Mouse (Mus musculus) megakaryocyte-erythroid progenitor cell, adult 5-6 weeks (primary cell): ENCODE measurements around the gene Faap100. TPM values are rescaled to one million over a fixed set of nuclear protein-coding genes. Genes with fewer than 3 reads are reported as not detected.
A peak's percentile ranks its signal among the peaks of the same experiment; 100 is the strongest.

Experiments used
- ATAC-seq: replicated peaks from 2 replicates; pipeline ENCODE4 v1.8.0; 2016; ENCODE audit warnings: mild to moderate bottlenecking, inconsistent platforms; ENCODE audit not compliant: severe bottlenecking, poor library complexity, low FRiP score, low TSS enrichment
- total RNA-seq, 2 experiments: library from RNA; stranded (forward) in 1 of 2; stranded (reverse) in 1 of 2; fragments of 200-1000, 215-1000 nt in 1 of 2; fragments of >200 nt in 1 of 2; fragmentation: Nextera tagmentation in 1 of 2; gene quantifications; 2 replicates each; pipeline ENCODE4 v1.2.3; 2014 to 2017

Gene Faap100
- total RNA-seq, 2 experiments from 2014 or later, result 11.3 to 31.0 TPM

DNA sequence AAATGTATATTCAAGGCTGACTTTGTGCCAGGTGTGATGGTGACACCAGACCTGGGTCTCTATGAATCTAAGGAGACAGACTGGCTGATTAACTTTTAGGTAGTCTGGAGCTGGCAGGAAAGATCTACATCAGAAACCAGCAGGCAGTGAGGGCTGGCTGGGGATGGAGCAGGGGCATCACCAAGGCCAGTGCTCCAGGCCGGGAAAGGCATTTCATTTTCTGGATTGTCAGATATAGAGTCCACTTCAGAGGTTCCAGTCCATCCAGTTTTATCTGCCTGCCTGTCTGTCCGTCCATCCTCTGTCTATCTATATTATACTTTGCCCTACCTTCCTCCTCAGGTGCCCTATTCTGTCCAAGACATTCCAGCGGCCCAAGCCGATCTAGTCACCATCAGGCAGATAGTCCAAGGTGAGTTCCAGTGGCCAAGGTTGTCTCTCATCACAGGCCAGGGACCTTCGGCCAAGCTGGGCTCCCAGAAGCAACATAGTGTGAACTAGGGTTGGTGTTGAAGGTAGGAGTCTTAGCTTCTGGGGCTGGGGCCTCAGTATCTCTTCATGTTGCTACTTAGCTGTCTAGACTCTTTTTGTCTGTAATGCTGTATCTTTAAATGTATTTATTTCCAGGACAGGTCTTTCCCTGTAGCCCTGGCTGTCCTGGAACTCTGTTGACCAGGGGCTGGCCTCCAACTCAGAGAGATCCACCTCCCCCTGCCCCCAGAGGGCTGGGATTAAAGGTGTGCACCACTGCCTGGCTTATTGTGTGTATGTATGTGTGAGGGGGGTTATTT is 34.9 kb downstream of the Faap100 start:
- peak; percentile 22; the same call in 1 of the 2 replicates for ATAC-seq

DNA sequence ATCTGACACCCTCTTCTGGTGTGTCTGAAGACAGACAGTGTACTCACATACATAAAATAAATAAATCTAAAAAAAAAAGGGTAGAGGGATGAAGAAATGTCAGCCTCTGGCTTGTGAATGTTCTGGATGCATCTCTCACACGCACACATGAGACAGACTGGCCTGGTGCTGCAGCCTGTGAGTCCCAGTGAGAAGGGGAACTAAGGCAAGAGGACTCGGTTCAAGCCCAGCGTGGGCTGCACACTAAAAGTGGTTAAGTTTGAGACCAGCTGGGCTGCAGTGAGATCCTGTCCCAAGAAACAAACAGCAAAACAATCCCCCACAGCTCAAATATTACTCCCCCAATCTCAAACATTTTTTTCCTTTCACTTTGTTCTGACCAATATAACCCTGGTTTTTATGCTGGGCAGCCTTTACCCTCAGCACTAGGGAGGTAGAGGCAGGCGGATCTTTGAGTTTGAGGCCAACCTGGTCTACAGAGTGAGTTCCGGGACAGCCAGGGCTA is 35.9 kb downstream of the Faap100 start:
- no peak for ATAC-seq

DNA sequence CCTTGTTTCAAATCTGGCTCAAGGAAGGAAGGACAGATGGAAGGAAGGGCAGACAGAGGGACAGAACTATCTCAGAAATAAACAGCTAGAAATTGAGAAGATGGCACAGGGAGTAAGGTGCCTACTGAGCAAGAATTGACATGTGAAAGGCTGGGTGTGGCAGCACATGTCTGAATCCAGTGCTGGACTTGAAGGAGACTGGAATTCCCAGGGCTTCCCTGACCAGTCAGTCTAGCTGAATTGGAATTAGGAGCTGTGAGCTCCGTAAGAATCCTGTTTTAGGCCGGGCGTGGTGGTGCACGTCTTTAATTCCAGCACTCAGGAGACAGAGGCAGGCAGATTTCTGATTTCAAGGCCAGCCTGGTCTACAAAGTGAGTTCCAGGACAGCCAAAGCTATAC is 36.9 kb downstream of the Faap100 start:
- ATAC-seq, result no peak

DNA sequence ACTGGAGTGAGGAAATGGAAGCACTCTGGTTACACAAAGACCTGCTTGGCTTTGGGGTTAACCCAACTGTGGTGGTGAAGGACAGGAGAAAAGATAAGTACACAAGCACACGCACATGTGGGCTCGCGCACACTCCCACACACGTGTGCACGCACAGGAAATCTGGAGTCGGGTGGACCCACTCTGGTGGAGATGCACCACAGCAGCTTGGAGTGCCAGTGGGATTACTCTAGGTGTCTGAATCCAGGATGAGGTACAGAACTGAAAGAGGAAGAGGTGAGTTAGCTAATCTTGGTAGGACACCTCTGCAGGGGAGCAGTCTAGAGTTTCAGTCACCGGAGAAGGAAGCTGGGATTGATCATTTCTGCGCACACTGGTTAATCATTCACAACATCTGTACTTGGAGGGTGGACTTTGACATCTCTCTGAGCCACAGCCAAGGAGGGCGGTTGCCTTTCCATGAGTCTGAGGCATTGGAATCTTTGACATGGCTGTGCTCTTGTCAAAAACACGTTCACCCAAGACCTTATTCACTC is 38.5 kb downstream of the Faap100 start:
- peak; percentile 77 for ATAC-seq

DNA sequence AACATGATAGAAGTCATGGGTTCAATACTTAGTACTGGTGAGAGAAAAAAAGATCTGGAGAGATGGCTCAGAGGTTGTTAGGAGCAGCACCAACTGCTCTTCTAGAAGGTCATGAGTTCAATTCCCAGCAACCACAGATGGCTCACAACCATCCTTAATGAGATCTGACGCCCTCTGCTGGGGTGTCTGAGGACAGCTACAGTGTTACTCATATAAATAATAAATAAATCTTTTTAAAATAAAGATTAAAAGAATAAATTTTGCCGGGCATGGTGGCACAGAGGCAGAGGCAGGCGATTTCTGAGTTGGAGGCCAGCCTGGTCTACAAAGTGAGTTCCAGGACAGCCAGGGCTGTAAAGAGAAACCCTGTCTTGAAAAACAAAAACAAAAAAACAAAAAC is 39.8 kb downstream of the Faap100 start:
- ATAC-seq, result no peak

DNA sequence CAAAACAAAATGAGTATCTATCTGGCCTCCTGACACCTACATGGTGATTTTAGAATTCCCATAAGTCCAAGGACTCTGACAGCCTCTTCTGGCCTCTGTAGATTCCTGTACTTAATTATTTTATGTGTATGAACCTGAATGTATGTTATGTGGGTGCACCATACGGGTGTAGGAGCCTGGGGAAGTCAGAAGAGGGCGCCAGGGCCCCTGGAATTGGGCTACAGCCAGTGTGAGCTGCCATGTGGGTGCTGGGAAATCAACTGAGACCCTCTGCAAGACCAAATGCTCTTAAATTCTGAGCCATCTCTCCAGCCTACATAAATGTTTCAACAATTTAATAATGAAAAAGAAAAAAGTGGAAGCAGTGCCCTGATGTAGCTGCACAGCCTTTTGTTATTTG is 41.1 kb downstream of the Faap100 start:
- no peak for ATAC-seq

DNA sequence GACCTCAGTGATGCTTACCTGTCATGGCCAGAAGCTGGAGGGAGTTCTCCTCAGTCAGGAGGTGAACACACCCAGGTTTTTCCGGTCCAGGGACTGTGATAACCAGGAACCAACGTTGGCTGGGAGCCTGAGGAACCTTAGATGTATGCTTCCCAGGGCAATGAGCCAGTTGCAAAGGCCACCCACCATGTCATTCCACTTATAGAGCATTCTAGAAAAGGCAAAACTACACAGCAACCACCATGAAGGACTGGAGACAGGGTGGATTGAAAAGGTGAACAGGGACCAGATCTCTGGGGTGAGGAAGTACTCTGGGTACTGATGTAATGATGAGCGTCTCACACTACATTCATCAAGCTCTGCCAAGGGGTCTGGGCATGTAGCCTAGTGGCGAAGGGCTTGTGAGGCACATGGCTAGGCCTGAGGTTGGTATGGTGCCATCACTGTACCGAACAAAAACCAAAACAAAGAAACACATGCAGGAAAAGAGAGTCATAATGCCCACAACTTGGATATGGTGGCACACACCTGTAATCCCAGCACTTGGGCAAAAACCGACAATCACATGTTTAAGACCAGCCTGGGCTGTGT is 43.0 kb downstream of the Faap100 start:
- ATAC-seq, result no peak

DNA sequence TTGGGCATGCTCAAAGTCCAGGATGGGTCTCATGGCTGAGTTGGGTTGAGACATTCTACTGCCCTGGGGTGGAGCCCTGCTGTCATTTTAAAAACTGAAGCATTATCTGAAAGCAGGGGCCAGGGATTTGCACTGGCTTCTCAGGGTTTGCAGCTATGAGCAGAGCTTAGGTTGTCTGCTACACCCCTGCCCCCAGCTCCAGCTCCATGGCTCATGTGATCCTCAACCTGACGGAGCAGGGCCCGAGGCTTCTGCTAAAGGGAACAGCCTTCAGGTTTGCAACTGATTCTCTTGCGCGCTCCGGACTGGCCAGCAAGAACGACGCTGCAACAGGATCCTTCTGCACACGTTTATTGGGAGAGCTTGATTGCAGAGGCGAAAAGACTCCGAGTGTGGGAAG is 58.4 kb downstream of the Faap100 start:
- no peak for ATAC-seq

DNA sequence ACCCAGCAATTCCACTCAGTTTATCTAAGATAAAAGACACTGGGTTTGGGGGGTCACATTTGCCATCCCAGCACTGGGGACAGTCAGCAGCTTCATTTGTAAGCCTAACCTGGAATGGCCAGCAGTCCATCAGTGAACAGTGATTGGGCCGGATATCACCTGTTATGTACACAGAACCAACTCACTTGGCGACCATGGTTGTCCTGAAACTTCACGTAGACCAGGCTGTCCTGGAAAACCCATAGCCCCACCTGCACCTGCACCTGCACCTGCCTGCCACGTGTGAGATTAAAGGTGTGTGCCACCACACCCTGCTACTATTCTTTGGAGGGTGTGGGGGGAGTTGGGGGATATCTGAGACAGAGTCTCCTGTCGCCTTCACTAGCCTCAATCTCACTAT is 59.3 kb downstream of the Faap100 start:
- ATAC-seq, result no peak

Other genes with a start within 250 kb of the Faap100 start
- gene Slc38a10, start 227.4 kb downstream of the Faap100 start, total RNA-seq (2014; fragmentation: Nextera tagmentation), result 47.0 and 56.6 TPM in 2 replicates
- 33.2 and 37.4 TPM in 2 replicates for gene Slc38a10, start 227.4 kb downstream of the Faap100 start, total RNA-seq (2017)
- gene Bahcc1, start 145.8 kb downstream of the Faap100 start, total RNA-seq (2014; fragmentation: Nextera tagmentation), result 25.6 and 30.1 TPM in 2 replicates
- 6.7 and 7.0 TPM in 2 replicates for gene Bahcc1, start 145.8 kb downstream of the Faap100 start, total RNA-seq (2017)
- 774 and 823 TPM in 2 replicates for gene Actg1, start 30.2 kb downstream of the Faap100 start, total RNA-seq (2014; fragmentation: Nextera tagmentation)
- 492 and 662 TPM in 2 replicates for gene Actg1, start 30.2 kb downstream of the Faap100 start, total RNA-seq (2017)
- gene Fscn2, start 17.2 kb downstream of the Faap100 start, total RNA-seq (2014; fragmentation: Nextera tagmentation), result not detected in 2 replicates
- gene Fscn2, start 17.2 kb downstream of the Faap100 start, total RNA-seq (2017), result not detected in 2 replicates
- 59.3 and 65.2 TPM in 2 replicates for gene Nploc4, start 58.9 kb upstream of the Faap100 start, total RNA-seq (2014; fragmentation: Nextera tagmentation)
- gene Nploc4, start 58.9 kb upstream of the Faap100 start, total RNA-seq (2017), result 32.5 and 41.1 TPM in 2 replicates
- gene Tspan10, start 63.9 kb upstream of the Faap100 start, total RNA-seq (2014; fragmentation: Nextera tagmentation), result not detected in 2 replicates
- gene Tspan10, start 63.9 kb upstream of the Faap100 start, total RNA-seq (2017), result not detected in 2 replicates
- 0.37 TPM in 1 of 2 replicates, not detected in the other for gene Pde6g, start 74.7 kb upstream of the Faap100 start, total RNA-seq (2014; fragmentation: Nextera tagmentation)
- gene Pde6g, start 74.7 kb upstream of the Faap100 start, total RNA-seq (2017), result 0.38 TPM in 1 of 2 replicates, not detected in the other
- 8.0 and 20.5 TPM in 2 replicates for gene Oxld1, start 79.3 kb upstream of the Faap100 start, total RNA-seq (2014; fragmentation: Nextera tagmentation)
- gene Oxld1, start 79.3 kb upstream of the Faap100 start, total RNA-seq (2017), result 14.0 and 27.9 TPM in 2 replicates
- 36.1 and 67.6 TPM in 2 replicates for gene Ccdc137, start 79.4 kb upstream of the Faap100 start, total RNA-seq (2014; fragmentation: Nextera tagmentation)
- gene Ccdc137, start 79.4 kb upstream of the Faap100 start, total RNA-seq (2017), result 70.0 and 99.8 TPM in 2 replicates
- gene Arl16, start 88.8 kb upstream of the Faap100 start, total RNA-seq (2014; fragmentation: Nextera tagmentation), result 11.2 and 14.7 TPM in 2 replicates
- 8.8 and 21.9 TPM in 2 replicates for gene Arl16, start 88.8 kb upstream of the Faap100 start, total RNA-seq (2017)
- gene Mrpl12, start 105.8 kb upstream of the Faap100 start, total RNA-seq (2014; fragmentation: Nextera tagmentation), result 165 and 221 TPM in 2 replicates
- gene Mrpl12, start 105.8 kb upstream of the Faap100 start, total RNA-seq (2017), result 151 and 192 TPM in 2 replicates
- gene Slc25a10, start 113.1 kb upstream of the Faap100 start, total RNA-seq (2014; fragmentation: Nextera tagmentation), result 16.9 and 27.2 TPM in 2 replicates
- gene Slc25a10, start 113.1 kb upstream of the Faap100 start, total RNA-seq (2017), result 17.6 and 18.8 TPM in 2 replicates
- not detected in 2 replicates for gene Gcgr, start 151.9 kb upstream of the Faap100 start, total RNA-seq (2014; fragmentation: Nextera tagmentation)
- gene Gcgr, start 151.9 kb upstream of the Faap100 start, total RNA-seq (2017), result not detected in 2 replicates
- gene Mcrip1, start 171.0 kb upstream of the Faap100 start, total RNA-seq (2014; fragmentation: Nextera tagmentation), result 60.4 and 62.7 TPM in 2 replicates
- gene Mcrip1, start 171.0 kb upstream of the Faap100 start, total RNA-seq (2017), result 18.5 and 18.8 TPM in 2 replicates
- gene Ppp1r27, start 172.4 kb upstream of the Faap100 start, total RNA-seq (2014; fragmentation: Nextera tagmentation), result not detected in 2 replicates
- gene Ppp1r27, start 172.4 kb upstream of the Faap100 start, total RNA-seq (2017), result not detected in 2 replicates
- 236 and 270 TPM in 2 replicates for gene P4hb, start 194.5 kb upstream of the Faap100 start, total RNA-seq (2014; fragmentation: Nextera tagmentation)
- 334 and 373 TPM in 2 replicates for gene P4hb, start 194.5 kb upstream of the Faap100 start, total RNA-seq (2017)
- gene Arhgdia, start 202.9 kb upstream of the Faap100 start, total RNA-seq (2014; fragmentation: Nextera tagmentation), result 248 and 334 TPM in 2 replicates
- gene Arhgdia, start 202.9 kb upstream of the Faap100 start, total RNA-seq (2017), result 96.3 and 154 TPM in 2 replicates
- gene Alyref, start 219.6 kb upstream of the Faap100 start, total RNA-seq (2014; fragmentation: Nextera tagmentation), result 157 and 232 TPM in 2 replicates
- 208 and 278 TPM in 2 replicates for gene Alyref, start 219.6 kb upstream of the Faap100 start, total RNA-seq (2017)
- 84.0 and 110 TPM in 2 replicates for gene Anapc11, start 219.7 kb upstream of the Faap100 start, total RNA-seq (2014; fragmentation: Nextera tagmentation)
- gene Anapc11, start 219.7 kb upstream of the Faap100 start, total RNA-seq (2017), result 21.9 and 27.6 TPM in 2 replicates
- 3.3 TPM in 1 of 2 replicates, not detected in the other for gene Npb, start 229.7 kb upstream of the Faap100 start, total RNA-seq (2014; fragmentation: Nextera tagmentation)
- not detected in 2 replicates for gene Npb, start 229.7 kb upstream of the Faap100 start, total RNA-seq (2017)
- gene Pcyt2, start 239.2 kb upstream of the Faap100 start, total RNA-seq (2014; fragmentation: Nextera tagmentation), result 74.6 and 87.3 TPM in 2 replicates
- 28.5 and 29.6 TPM in 2 replicates for gene Pcyt2, start 239.2 kb upstream of the Faap100 start, total RNA-seq (2017)
- 62.8 and 79.3 TPM in 2 replicates for gene Sirt7, start 246.5 kb upstream of the Faap100 start, total RNA-seq (2014; fragmentation: Nextera tagmentation)
- gene Sirt7, start 246.5 kb upstream of the Faap100 start, total RNA-seq (2017), result 39.8 and 48.3 TPM in 2 replicates